Mouse (Mus musculus) liver, postnatal 0 days (tissue): ENCODE results near the gene Nkd2. TPM values are rescaled to one million over a fixed set of nuclear protein-coding genes. Genes with fewer than 3 reads are reported as not detected.

ENCODE experiments used
- ATAC-seq: fragments of 200-750 bp; cut with Nextera tagmentation; 2 replicates; pipeline ENCODE4 v1.8.0; 2017; ENCODE audit warnings: mild to moderate bottlenecking, moderate library complexity
- DNase-seq: peaks from one replicate; pipeline ENCODE4 v3.0.0-alpha.2; 2016
- H3K27ac ChIP-seq: fragments of 300-500 bp; sonication (generic); 2 replicates; pipeline ENCODE4 v1.5.1; 2014; ENCODE audit warnings: antibody characterized with exemption, moderate library complexity, mild to moderate bottlenecking, low read depth
- H3K27me3 ChIP-seq: fragments of 300-500 bp; sonication (generic); 2 replicates; pipeline ENCODE4 v1.6.1; 2014; ENCODE audit warnings: low read length, control low read depth, mixed read lengths; ENCODE audit not compliant: insufficient read depth
- H3K36me3 ChIP-seq: fragments of 300-500 bp; sonication (generic); replicated peaks from 2 replicates; pipeline ENCODE4 v1.6.1; 2014; ENCODE audit warnings: mild to moderate bottlenecking, control low read depth, low read length, moderate library complexity, mixed read lengths; ENCODE audit not compliant: insufficient read depth
- H3K4me1 ChIP-seq: fragments of 300-500 bp; sonication (generic); 2 replicates; pipeline ENCODE4 v1.6.1; 2014; ENCODE audit warnings: antibody characterized with exemption, mild to moderate bottlenecking, control low read depth; ENCODE audit not compliant: insufficient read depth
- H3K4me2 ChIP-seq: fragments of 300-500 bp; sonication (generic); 2 replicates; pipeline ENCODE4 v1.6.1; 2014; ENCODE audit warnings: low read depth, mild to moderate bottlenecking, low read length, moderate library complexity, mixed read lengths
- H3K4me3 ChIP-seq: fragments of 300-500 bp; sonication (generic); 2 replicates; pipeline ENCODE4 v1.5.1; 2014; ENCODE audit warnings: low read depth, low read length
- H3K9ac ChIP-seq: fragments of 300-500 bp; sonication (generic); replicated peaks from 2 replicates; pipeline ENCODE4 v1.6.1; 2014; ENCODE audit warnings: mild to moderate bottlenecking, moderate library complexity
- H3K9me3 ChIP-seq: fragments of 300-500 bp; sonication (generic); 2 replicates; pipeline ENCODE4 v1.6.1; 2016; ENCODE audit warnings: mild to moderate bottlenecking, control low read depth, low read length, mixed read lengths
- CTCF ChIP-seq: sonication (generic); IDR thresholded peaks from 2 replicates; pipeline ENCODE4 v1.5.1; 2016; ENCODE audit warnings: antibody characterized with exemption, low read depth
- EP300 ChIP-seq: IDR thresholded peaks from 2 replicates; pipeline ENCODE4 v1.6.1; 2016; ENCODE audit warnings: antibody characterized with exemption, low read depth, mild to moderate bottlenecking
- WGBS: fragments of 180-500 bp; shearing (Covaris S2); extraction: QIAGEN DNeasy Blood & Tissue Kit; methylation state at CpG from one replicate; pipeline ENCODE4 v1.1.7; 2014; ENCODE audit not compliant: insufficient replicate concordance; 5-methylcytosine and 5-hydroxymethylcytosine counted together
- polyA plus RNA-seq: library from polyadenylated mRNA; unstranded; fragments of >200 nt; fragmentation: Nextera tagmentation; extraction: Ambion mirVana; gene quantifications from 2 replicates; pipeline ENCODE4 v1.2.1, GENCODE M21; 2015

The Nkd2 gene
- polyA plus RNA-seq, 1 experiment from 2014 or later = 0.13 TPM

- no peak overlapping the region for H3K27ac ChIP-seq
- no peak overlapping the region for H3K4me2 ChIP-seq
- no peaks in the 10 kb centered on the region for H3K9me3 ChIP-seq
- DNase-seq = no peak
- WGBS = 73% methylated on average over 5 of the region's 5 CpGs
- no peak for ATAC-seq
- H3K4me3 ChIP-seq = no peak overlapping the region
- no peaks in the 10 kb centered on the region for H3K27me3 ChIP-seq
- no peak overlapping the region for H3K9ac ChIP-seq
- TF ChIP-seq EP300 (no peak), CTCF (no peak)
- peaks cover 14% of the 10 kb centered on the region for H3K36me3 ChIP-seq
- H3K4me1 ChIP-seq = peaks cover 3% of the 10 kb centered on the region
These were observed 64.9 kb downstream of the Nkd2 start for GRCm38 (mm10) chr13:73782486-73782885.

GRCm38 (mm10) chr13:73777578-73777977, 69.9 kb downstream of the Nkd2 start:
- Histone ChIP-seq H3K4me2 (no peak overlapping the region), H3K4me1 (peaks cover 26% of the 10 kb centered on the region), H3K9ac (no peak overlapping the region; the same call in 1 of the 2 replicates), H3K27me3 (no peaks in the 10 kb centered on the region), H3K9me3 (no peaks in the 10 kb centered on the region), H3K27ac (no peak overlapping the region), H3K4me3 (no peak overlapping the region), H3K36me3 (no peaks in the 10 kb centered on the region)
- TF ChIP-seq EP300 (no peak), CTCF (no peak)
- DNase-seq = no peak
- WGBS = 67% methylated on average over 3 of the region's 3 CpGs
- ATAC-seq = no peak

GRCm38 (mm10) chr13:73775786-73776185, 71.6 kb downstream of the Nkd2 start:
- no peaks in the 10 kb centered on the region for H3K36me3 ChIP-seq
- ATAC-seq (no peak), DNase-seq (no peak)
- no peak overlapping the region for H3K4me2 ChIP-seq
- H3K4me3 ChIP-seq = no peak overlapping the region
- peaks cover 36% of the 10 kb centered on the region for H3K4me1 ChIP-seq
- no peaks in the 10 kb centered on the region for H3K9me3 ChIP-seq
- 68% methylated on average over 4 of the region's 4 CpGs for WGBS
- H3K9ac ChIP-seq = no peak overlapping the region
- no peak overlapping the region for H3K27ac ChIP-seq
- H3K27me3 ChIP-seq = no peaks in the 10 kb centered on the region
- TF ChIP-seq EP300 (no peak), CTCF (no peak)

GRCm38 (mm10) chr13:73773519-73774205, 73.8 kb downstream of the Nkd2 start:
- peak overlapping the region; percentile 40 for H3K4me2 ChIP-seq
- no peaks in the 10 kb centered on the region for H3K27me3 ChIP-seq
- H3K27ac ChIP-seq = peak overlapping the region; percentile 72
- H3K4me3 ChIP-seq = no peak overlapping the region
- peak; percentile 65 for DNase-seq
- ATAC-seq = peak; percentile 84
- TF ChIP-seq EP300 = no peak
- no peak for TF ChIP-seq CTCF
- no peaks in the 10 kb centered on the region for H3K36me3 ChIP-seq
- H3K9me3 ChIP-seq = no peaks in the 10 kb centered on the region
- H3K9ac ChIP-seq = 0 out of 2 replicates have a peak overlapping the region, but pooled peaks have one; percentile 16
- peaks cover 52% of the 10 kb centered on the region for H3K4me1 ChIP-seq
- WGBS = 47% methylated on average over 4 of the region's 4 CpGs

GRCm38 (mm10) chr13:73772655-73773054, 74.8 kb downstream of the Nkd2 start:
- peak overlapping the region; percentile 72 for H3K27ac ChIP-seq
- H3K9me3 ChIP-seq = no peaks in the 10 kb centered on the region
- no peaks in the 10 kb centered on the region for H3K36me3 ChIP-seq
- no peak for DNase-seq
- H3K4me1 ChIP-seq = peaks cover 55% of the 10 kb centered on the region
- no peak for ATAC-seq
- TF ChIP-seq CTCF = peak; percentile 25
- TF ChIP-seq EP300 = no peak
- WGBS = 29% methylated on average over 2 of the region's 2 CpGs
- no peak overlapping the region for H3K4me2 ChIP-seq
- H3K4me3 ChIP-seq = no peak overlapping the region
- no peak overlapping the region for H3K9ac ChIP-seq
- no peaks in the 10 kb centered on the region for H3K27me3 ChIP-seq

GRCm38 (mm10) chr13:73771131-73771530, 76.3 kb downstream of the Nkd2 start:
- Histone ChIP-seq H3K36me3 (no peaks in the 10 kb centered on the region), H3K4me1 (peaks cover 60% of the 10 kb centered on the region), H3K27ac (peak overlapping the region; percentile 71), H3K27me3 (no peaks in the 10 kb centered on the region), H3K4me3 (no peak overlapping the region), H3K9ac (no peak overlapping the region), H3K4me2 (peak overlapping the region; percentile 20), H3K9me3 (no peaks in the 10 kb centered on the region)
- 46% methylated on average over 3 of the region's 3 CpGs for WGBS
- no peak for TF ChIP-seq CTCF
- no peak for TF ChIP-seq EP300
- DNase-seq (no peak), ATAC-seq (no peak)
